Mouse (Mus musculus): ENCODE measurements at regions not wholly inside any gene's neighbourhood (a gene's known extent, or its start where the extent isn't known, plus 50 kb on each side); places are given as distances from the start of the nearest gene placed in this dataset.

GRCm38 (mm10) chr17:81180813-81181424 is 116.0 kb upstream of the Thumpd2 start:
- DNase-seq = no peak

- no peak for DNase-seq
These were observed 111.4 kb upstream of the Thumpd2 start for GRCm38 (mm10) chr17:81176306-81176705.

- DNase-seq = peak in 1 of 2 experiments; percentile 21
These were observed 111.0 kb upstream of the Thumpd2 start for GRCm38 (mm10) chr17:81175877-81176276.

GRCm38 (mm10) chr17:81172943-81173342 is 108.1 kb upstream of the Thumpd2 start:
- no peak for DNase-seq

GRCm38 (mm10) chr17:81169118-81169517 is 104.2 kb upstream of the Thumpd2 start:
- DNase-seq = no peak

GRCm38 (mm10) chr17:81150730-81151129 is 85.8 kb upstream of the Thumpd2 start:
- DNase-seq = no peak

- no peak for DNase-seq
These were observed 69.8 kb upstream of the Thumpd2 start for GRCm38 (mm10) chr17:81134702-81135101.

- DNase-seq = no peak
These were observed 68.3 kb upstream of the Thumpd2 start for GRCm38 (mm10) chr17:81133227-81133626.
